14 mouse cellular contexts compared by ENCODE assay signal in genomic region chr1:82232812-82233211, GRCm38 (mm10). TPM values are rescaled to one million over a fixed set of nuclear protein-coding genes. Genes with fewer than 3 reads are reported as not detected.
DNase-seq lines count a peak whose midpoint lies in the region; ATAC-seq and TF ChIP-seq lines count a peak whose summit lies in the region.
"Had no signal": no experiment of that assay in that cellular context is flagged by ENCODE, and none has a peak within 500 bp of the region (broad histone marks: within the 10 kb centered on the region; RNA-seq: fewer than 3 reads in every experiment).

Gm9747 (plus strand) TSS chr1:82233112.

- no peak for DNase-seq in heart, postnatal 36 days
- no peak for DNase-seq in midbrain, embryonic 10.5 days (ENCODE audit: low spot score)
- no peak for DNase-seq in midbrain, postnatal 0 days (ENCODE audit: low spot score)
- DNase-seq in cerebellum, adult 8-10 months: no peak
- DNase-seq in gastrocnemius, adult 2 months: no peak
- no peak for DNase-seq in gastrocnemius, postnatal 14 days
- DNase-seq: B cell, adult 2 months; cerebellum, postnatal 10 days had no signal

- H3K4me2 ChIP-seq in heart, embryonic 13.5 days: no peak within 1 kb of the TSS
- no peak within 1 kb of the TSS for H3K4me2 ChIP-seq in midbrain, postnatal 0 days (ENCODE audit: low read depth, low read length, poor library complexity, severe bottlenecking)
- H3K4me2 ChIP-seq in limb, embryonic 13.5 days (replicated peaks): no peak within 1 kb of the TSS

- H3K9me3 ChIP-seq in heart, embryonic 13.5 days: no peaks in the 10 kb centered on the region
- no peaks in the 10 kb centered on the region for H3K9me3 ChIP-seq in midbrain, embryonic 10.5 days (replicated peaks)
- H3K9me3 ChIP-seq in midbrain, postnatal 0 days (ENCODE audit: low read length): no peaks in the 10 kb centered on the region
- no peaks in the 10 kb centered on the region for H3K9me3 ChIP-seq in limb, embryonic 13.5 days

- no peak within 1 kb of the TSS for H3K9ac ChIP-seq in heart, embryonic 13.5 days
- H3K9ac ChIP-seq in midbrain, postnatal 0 days (replicated peaks; ENCODE audit: low read length, poor library complexity, severe bottlenecking): no peak within 1 kb of the TSS
- H3K9ac ChIP-seq in limb, embryonic 13.5 days: no peak within 1 kb of the TSS

- H3K4me3 ChIP-seq in heart, embryonic 13.5 days: no peak within 1 kb of the TSS
- H3K4me3 ChIP-seq in midbrain, embryonic 10.5 days: no peak within 1 kb of the TSS
- no peak within 1 kb of the TSS for H3K4me3 ChIP-seq in midbrain, postnatal 0 days (ENCODE audit: low read depth, low read length)
- H3K4me3 ChIP-seq in limb, embryonic 13.5 days: no peak within 1 kb of the TSS
- no peak within 1 kb of the TSS for H3K4me3 ChIP-seq in gastrocnemius, adult 2 months
- H3K4me3 ChIP-seq: left cerebral cortex, adult 2 months had no signal

- H3K27ac ChIP-seq in heart, embryonic 13.5 days (replicated peaks): no peak within 1 kb of the TSS
- no peak within 1 kb of the TSS for H3K27ac ChIP-seq in midbrain, embryonic 10.5 days (replicated peaks)
- no peak within 1 kb of the TSS for H3K27ac ChIP-seq in midbrain, postnatal 0 days (ENCODE audit: low read depth, low read length)
- H3K27ac ChIP-seq in limb, embryonic 13.5 days: no peak within 1 kb of the TSS
- H3K27ac ChIP-seq in gastrocnemius, adult 2 months: no peak within 1 kb of the TSS
- H3K27ac ChIP-seq: left cerebral cortex, adult 2 months had no signal

- TF ChIP-seq CTCF in midbrain, postnatal 0 days (IDR thresholded peaks at IDR 0.05): no peak
- no peak for TF ChIP-seq CTCF in gastrocnemius, adult 2 months (IDR thresholded peaks at IDR 0.05)

- intact Hi-C loops in heart, postnatal 36 days (cut with DNase I): no loop called here
- intact Hi-C loops in gastrocnemius, adult 2 months (cut with DNase I): no loop called here
- intact Hi-C loops in gastrocnemius, postnatal 14 days (cut with DNase I; ENCODE audit: low total_unique reads): no loop called here

- H3K27me3 ChIP-seq in heart, embryonic 13.5 days (replicated peaks): no peaks in the 10 kb centered on the region
- no peaks in the 10 kb centered on the region for H3K27me3 ChIP-seq in midbrain, embryonic 10.5 days (ENCODE audit: low read depth, poor library complexity, severe bottlenecking)
- H3K27me3 ChIP-seq in midbrain, postnatal 0 days (ENCODE audit: insufficient read depth, low read length): no peaks in the 10 kb centered on the region
- no peaks in the 10 kb centered on the region for H3K27me3 ChIP-seq in limb, embryonic 13.5 days

- H3K4me1 ChIP-seq in heart, embryonic 13.5 days: no peaks in the 10 kb centered on the region
- H3K4me1 ChIP-seq in midbrain, embryonic 10.5 days: no peaks in the 10 kb centered on the region
- no peaks in the 10 kb centered on the region for H3K4me1 ChIP-seq in midbrain, postnatal 0 days (ENCODE audit: insufficient read depth, low read length)
- peaks cover 5% of the 10 kb centered on the region; the same call in 1 of the 2 replicates for H3K4me1 ChIP-seq in limb, embryonic 13.5 days

- 89% methylated on average over 3 of the region's 3 CpGs for WGBS in heart, embryonic 13.5 days
- 92% methylated on average over 3 of the region's 3 CpGs for WGBS in midbrain, embryonic 10.5 days
- 92% methylated on average over 3 of the region's 3 CpGs for WGBS in midbrain, postnatal 0 days
- 93% methylated on average over 3 of the region's 3 CpGs for WGBS in limb, embryonic 13.5 days

- peaks cover 51% of the 10 kb centered on the region for H3K36me3 ChIP-seq in heart, embryonic 13.5 days
- peaks cover 27% of the 10 kb centered on the region for H3K36me3 ChIP-seq in midbrain, embryonic 10.5 days
- peaks cover 4% of the 10 kb centered on the region; the same call in 1 of the 2 replicates for H3K36me3 ChIP-seq in midbrain, postnatal 0 days (ENCODE audit: insufficient read depth, low read length)
- H3K36me3 ChIP-seq in limb, embryonic 13.5 days: peaks cover 31% of the 10 kb centered on the region

- no peak for ATAC-seq in heart, embryonic 13.5 days (ENCODE audit: extremely low read depth, insufficient number of reproducible peaks, low FRiP score, low TSS enrichment)
- ATAC-seq in midbrain, postnatal 0 days (ENCODE audit: low FRiP score): no peak
- ATAC-seq in limb, embryonic 13.5 days (ENCODE audit: low FRiP score, low read depth): no peak
- ATAC-seq: inflammation-experienced regulatory T-cells, adult 6 months had no signal

RNA-seq across cellular contexts. Expression of gene Gm9747, which starts in this region (rescaled TPM):
- polyA plus RNA-seq in heart, embryonic 13.5 days (2015; fragmentation: Nextera tagmentation; extraction: Ambion mirVana): 33.4 and 34.4 TPM in 2 replicates
- total RNA-seq in heart, postnatal 36 days (2021): not detected
- polyA plus RNA-seq in midbrain, embryonic 10.5 days (2016; fragmentation: Nextera tagmentation; extraction: Ambion mirVana): 21.8 and 22.8 TPM in 2 replicates
- total RNA-seq in midbrain, postnatal 0 days (2014; rRNA removed): not detected in 2 replicates
- polyA plus RNA-seq in midbrain, postnatal 0 days (2015; fragmentation: Nextera tagmentation; extraction: Ambion mirVana): 16.3 and 16.8 TPM in 2 replicates
- 32.1 and 34.9 TPM in 2 replicates for polyA plus RNA-seq in limb, embryonic 13.5 days (2015; fragmentation: Nextera tagmentation; extraction: Ambion mirVana)
- total RNA-seq in gastrocnemius, adult 2 months (2021): not detected
- not detected for total RNA-seq in gastrocnemius, postnatal 14 days (2021)
- total RNA-seq: adrenal gland, postnatal 4 days; left cerebral cortex, adult 2 months; megakaryocyte progenitor cell, adult 5-6 weeks had no signal
- polyA plus RNA-seq: inflammation-experienced regulatory T-cells, adult 6 months had no signal
